Mouse (Mus musculus) heart, embryonic 16.5 days (tissue): ENCODE measurements around the gene Rad51b. TPM values are rescaled to one million over a fixed set of nuclear protein-coding genes. Genes with fewer than 3 reads are reported as not detected.
A peak's percentile ranks its signal among the peaks of the same experiment; 100 is the strongest.

Source experiments
- ATAC-seq: fragments of 200-750 bp; cut with Nextera tagmentation; replicated peaks from 2 replicates; pipeline ENCODE4 v1.8.0; 2017; ENCODE audit warnings: moderate number of reproducible peaks; ENCODE audit not compliant: insufficient read depth, low FRiP score; ENCODE audit errors: extremely low read depth
- H3K27ac ChIP-seq: fragments of 300-500 bp; sonication (generic); 2 replicates; pipeline ENCODE4 v1.5.1; 2014; ENCODE audit warnings: mild to moderate bottlenecking, low read length, control low read depth, moderate library complexity
- H3K27me3 ChIP-seq: fragments of 300-500 bp; sonication (generic); 2 replicates; pipeline ENCODE4 v1.6.1; 2014; ENCODE audit warnings: low read length, mixed read lengths; ENCODE audit not compliant: control insufficient read depth, insufficient read depth
- H3K36me3 ChIP-seq: fragments of 300-500 bp; sonication (generic); 2 replicates; pipeline ENCODE4 v1.6.1; 2014; ENCODE audit not compliant: control insufficient read depth, insufficient read depth
- H3K4me1 ChIP-seq: fragments of 300-500 bp; sonication (generic); 2 replicates; pipeline ENCODE4 v1.6.1; 2014; ENCODE audit warnings: low read length, mixed read lengths; ENCODE audit not compliant: control insufficient read depth, insufficient read depth
- H3K4me2 ChIP-seq: fragments of 300-500 bp; sonication (generic); 2 replicates; pipeline ENCODE4 v1.6.1; 2014; ENCODE audit warnings: low read depth, mild to moderate bottlenecking, control low read depth, low read length
- H3K4me3 ChIP-seq: fragments of 300-500 bp; sonication (generic); 2 replicates; pipeline ENCODE4 v1.5.1; 2014; ENCODE audit warnings: mild to moderate bottlenecking, control low read depth, low read length
- H3K9ac ChIP-seq: fragments of 300-500 bp; sonication (generic); 2 replicates; pipeline ENCODE4 v1.6.1; 2014; ENCODE audit warnings: low read length, control low read depth
- H3K9me3 ChIP-seq: fragments of 300-500 bp; sonication (generic); replicated peaks from 2 replicates; pipeline ENCODE4 v1.6.1; 2016; ENCODE audit warnings: low read length; ENCODE audit not compliant: control insufficient read depth
- WGBS: fragments of 180-500 bp; shearing (Covaris S2); extraction: QIAGEN DNeasy Blood & Tissue Kit; methylation state at CpG from one replicate; pipeline ENCODE4 v1.1.7; 2014; 5-methylcytosine and 5-hydroxymethylcytosine counted together
- polyA plus RNA-seq: library from polyadenylated mRNA; unstranded; fragments of >200 nt; fragmentation: Nextera tagmentation; extraction: Ambion mirVana; gene quantifications from 2 replicates; pipeline ENCODE4 v1.2.1, GENCODE M21; 2015

The Rad51b gene
- polyA plus RNA-seq, 1 experiment from 2014 or later: 5.0 TPM

DNA sequence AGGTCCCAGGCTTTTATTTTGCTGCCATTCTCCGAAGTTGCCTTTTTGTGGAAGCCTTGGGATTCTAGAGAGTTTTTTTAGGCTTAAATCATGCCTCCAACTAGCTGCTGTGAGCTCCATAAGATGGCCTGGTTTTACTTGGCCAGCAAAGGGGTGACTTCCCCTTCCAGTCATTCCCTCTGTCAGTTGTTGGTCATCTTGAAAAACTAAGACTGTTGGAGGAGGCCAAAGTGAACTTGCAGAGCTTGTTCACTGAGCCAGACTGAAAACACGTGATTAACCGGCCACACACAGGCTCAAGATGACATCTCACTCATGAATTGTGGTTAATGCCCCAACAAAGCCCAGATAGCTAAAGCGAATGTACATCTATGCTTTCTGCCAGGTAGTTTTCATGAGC is 438.8 kb downstream of the Rad51b start:
- Histone ChIP-seq H3K27ac (peak overlapping the region; percentile 52; the same call in 1 of the 2 replicates), H3K27me3 (no peaks in the 10 kb centered on the region), H3K4me2 (no peak overlapping the region), H3K9me3 (no peaks in the 10 kb centered on the region), H3K9ac (no peak overlapping the region), H3K36me3 (no peaks in the 10 kb centered on the region), H3K4me1 (no peaks in the 10 kb centered on the region), H3K4me3 (no peak overlapping the region)
- 79% methylated on average over 4 of the region's 4 CpGs for whole genome bisulfite sequencing
- no peak for ATAC-seq

DNA sequence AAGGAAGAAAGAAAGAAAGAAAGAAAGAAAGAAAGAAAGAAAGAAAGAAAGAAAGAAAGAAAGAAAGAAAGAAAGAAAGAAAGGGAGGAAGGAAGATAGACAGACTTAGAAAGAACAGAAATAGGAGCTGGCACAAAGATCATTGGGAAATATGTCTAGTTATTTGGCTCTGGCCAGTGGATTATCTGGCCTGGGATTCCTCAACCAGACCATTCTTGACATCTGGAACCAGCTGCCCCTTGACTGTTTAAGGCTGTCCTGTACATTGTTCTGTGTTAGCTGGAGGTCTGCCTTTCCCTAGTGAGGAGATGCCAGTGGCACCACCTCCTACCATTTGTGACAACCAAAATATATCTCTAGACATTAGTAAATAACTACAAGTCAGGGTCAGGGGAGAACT is 441.6 kb downstream of the Rad51b start:
- H3K27ac ChIP-seq: no peak overlapping the region
- no peak overlapping the region for H3K9ac ChIP-seq
- no peaks in the 10 kb centered on the region for H3K9me3 ChIP-seq
- no peak overlapping the region for H3K4me3 ChIP-seq
- H3K4me1 ChIP-seq: 0 out of 2 replicates have a peak, but pooled peaks cover 4% of the 10 kb centered on the region
- H3K36me3 ChIP-seq: no peaks in the 10 kb centered on the region
- no peak for ATAC-seq
- no peak overlapping the region for H3K4me2 ChIP-seq
- no peaks in the 10 kb centered on the region for H3K27me3 ChIP-seq

DNA sequence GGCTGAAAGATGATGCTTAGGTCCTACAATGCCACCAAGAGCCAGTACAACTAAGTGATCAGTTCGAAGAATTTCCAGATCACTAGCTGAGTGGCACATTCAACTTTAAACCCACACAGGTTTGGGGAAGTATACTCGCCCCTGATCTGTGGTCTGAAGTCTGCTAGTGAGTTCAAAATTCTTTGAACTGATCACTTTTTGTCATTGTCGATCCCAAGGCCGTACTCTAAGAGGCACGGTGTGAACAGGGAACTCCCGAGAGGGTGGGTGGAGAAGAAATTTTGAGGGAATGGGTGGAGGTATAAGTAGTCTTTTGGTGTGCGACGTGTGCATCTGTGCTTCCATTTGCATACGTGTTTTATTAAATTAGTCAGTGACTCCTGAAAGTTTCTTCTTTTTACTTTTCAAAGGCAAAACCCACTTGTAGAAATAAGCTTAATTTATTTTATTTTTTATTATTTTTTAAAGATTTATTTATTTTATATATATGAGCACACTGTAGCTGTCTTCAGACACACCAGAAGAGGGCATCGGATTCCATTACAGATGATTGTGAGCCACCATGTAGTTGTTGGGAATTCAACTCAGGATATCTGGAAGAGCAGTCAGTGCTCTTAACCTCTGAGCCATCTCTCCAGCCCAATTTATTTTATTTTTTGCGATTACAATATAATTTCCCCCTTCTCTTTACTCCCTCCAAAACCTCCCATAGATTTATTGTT is 443.0 kb downstream of the Rad51b start:
- no peak overlapping the region for H3K4me3 ChIP-seq
- H3K27me3 ChIP-seq: no peaks in the 10 kb centered on the region
- no peak overlapping the region for H3K9ac ChIP-seq
- no peak overlapping the region for H3K27ac ChIP-seq
- WGBS: 89% methylated on average over 11 of the region's 11 CpGs
- peaks cover 13% of the 10 kb centered on the region for H3K4me1 ChIP-seq
- ATAC-seq: no peak
- no peak overlapping the region for H3K4me2 ChIP-seq
- no peaks in the 10 kb centered on the region for H3K9me3 ChIP-seq
- H3K36me3 ChIP-seq: no peaks in the 10 kb centered on the region

DNA sequence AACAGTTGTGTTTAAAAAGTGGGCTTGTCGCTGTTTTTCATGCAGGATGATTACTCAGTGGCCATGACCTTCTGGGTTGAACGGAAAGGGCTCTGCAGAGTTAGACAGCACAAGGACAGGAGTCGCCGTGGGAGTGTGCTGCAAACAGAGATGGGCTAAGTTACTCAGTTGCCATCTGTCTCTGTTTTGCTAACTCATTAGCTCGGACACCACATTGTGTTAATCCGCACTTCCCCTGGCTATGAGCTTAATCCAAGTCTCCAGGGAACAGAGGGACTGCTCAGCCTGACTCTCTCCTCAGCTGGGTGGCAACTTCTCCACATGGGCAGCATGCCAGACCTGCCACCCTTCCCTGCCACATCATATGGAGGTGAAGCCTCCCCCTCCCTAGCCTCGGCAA is 445.1 kb downstream of the Rad51b start:
- Histone ChIP-seq H3K9ac (no peak overlapping the region), H3K36me3 (no peaks in the 10 kb centered on the region), H3K4me1 (peaks cover 27% of the 10 kb centered on the region), H3K9me3 (no peaks in the 10 kb centered on the region), H3K27ac (no peak overlapping the region), H3K27me3 (no peaks in the 10 kb centered on the region), H3K4me2 (no peak overlapping the region), H3K4me3 (no peak overlapping the region)
- WGBS: 61% methylated on average over 7 of the region's 7 CpGs
- ATAC-seq: no peak

DNA sequence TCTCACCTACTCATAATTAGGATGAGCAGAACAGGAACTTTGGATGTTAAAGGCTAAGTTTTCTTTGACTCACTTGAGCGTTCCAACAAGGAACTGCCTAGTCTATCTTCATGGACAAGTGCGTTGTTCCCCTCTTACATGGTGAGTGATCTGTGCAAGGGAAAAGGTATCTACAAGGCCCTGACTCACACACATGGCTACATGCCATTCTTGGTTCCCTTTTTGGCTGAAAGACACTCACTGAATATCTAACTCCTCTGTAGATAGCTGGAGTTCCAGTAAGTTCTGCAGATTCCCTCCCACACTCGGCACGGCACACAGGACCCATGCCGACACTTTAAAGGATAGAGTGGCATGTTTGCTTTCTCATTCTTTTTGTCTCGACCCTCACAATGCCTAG is 447.0 kb downstream of the Rad51b start:
- Histone ChIP-seq H3K4me1 (peaks cover 34% of the 10 kb centered on the region), H3K27ac (no peak overlapping the region; the same call in 1 of the 2 replicates), H3K4me2 (no peak overlapping the region), H3K9ac (no peak overlapping the region), H3K36me3 (no peaks in the 10 kb centered on the region), H3K27me3 (no peaks in the 10 kb centered on the region), H3K4me3 (no peak overlapping the region), H3K9me3 (no peaks in the 10 kb centered on the region)
- WGBS: 59% methylated on average over 6 of the region's 6 CpGs
- no peak for ATAC-seq

DNA sequence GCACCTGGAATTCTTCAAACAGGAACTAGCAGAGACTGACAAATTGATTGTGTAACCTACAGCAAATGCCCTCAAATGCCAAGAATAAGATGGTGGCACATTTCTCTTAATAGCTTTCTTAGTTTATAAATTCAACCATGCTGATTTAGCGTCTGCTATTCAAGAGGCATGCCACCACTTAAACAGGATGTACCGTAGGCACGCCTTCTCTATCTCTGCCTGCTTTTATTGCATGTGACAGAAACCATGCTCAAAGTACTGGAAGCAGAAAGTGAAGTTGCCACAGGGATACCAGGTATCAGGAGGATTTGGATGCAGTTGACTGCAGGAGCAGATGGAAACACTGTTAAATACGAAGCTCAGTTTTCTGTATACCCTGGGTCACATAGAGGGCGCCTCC is 448.1 kb downstream of the Rad51b start:
- no peak overlapping the region for H3K27ac ChIP-seq
- H3K27me3 ChIP-seq: no peaks in the 10 kb centered on the region
- H3K9ac ChIP-seq: no peak overlapping the region
- no peak for ATAC-seq
- no peak overlapping the region for H3K4me2 ChIP-seq
- no peak overlapping the region for H3K4me3 ChIP-seq
- WGBS: 68% methylated on average over 5 of the region's 5 CpGs
- no peaks in the 10 kb centered on the region for H3K9me3 ChIP-seq
- H3K4me1 ChIP-seq: peaks cover 45% of the 10 kb centered on the region
- H3K36me3 ChIP-seq: no peaks in the 10 kb centered on the region

DNA sequence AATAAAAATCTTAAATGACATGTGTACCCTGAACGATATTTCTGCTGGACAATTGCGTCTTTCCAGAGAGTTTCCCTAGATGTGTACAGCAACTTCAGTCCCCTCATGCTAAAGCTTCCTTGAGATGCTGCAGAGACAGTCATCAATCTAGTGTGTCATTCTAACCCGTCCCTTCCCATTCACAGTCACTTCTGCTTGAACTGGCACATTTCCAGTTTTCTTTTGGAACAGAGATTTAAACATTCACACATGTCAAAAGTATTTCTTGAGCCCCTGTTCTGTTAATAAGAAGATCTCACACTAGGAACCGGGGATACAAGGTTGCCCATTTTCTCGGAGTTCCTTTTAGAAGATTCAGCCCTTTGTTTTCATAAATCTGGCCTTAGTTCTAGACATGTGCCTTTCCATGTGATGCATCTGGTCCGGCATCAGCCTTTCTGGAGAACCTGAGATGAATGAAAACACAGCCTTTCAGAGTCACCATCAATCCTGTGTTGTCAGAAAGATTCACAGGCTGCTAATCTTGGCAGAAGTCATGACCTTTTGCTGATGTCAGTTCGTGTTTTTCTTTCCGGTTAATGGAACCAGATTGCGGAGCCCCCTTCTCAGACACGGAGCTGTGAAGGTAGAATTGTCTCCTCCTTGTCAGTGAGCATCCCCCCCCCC is 448.9 kb downstream of the Rad51b start:
- Histone ChIP-seq H3K27me3 (no peaks in the 10 kb centered on the region), H3K36me3 (no peaks in the 10 kb centered on the region), H3K9ac (no peak overlapping the region), H3K4me1 (peaks cover 52% of the 10 kb centered on the region), H3K9me3 (no peaks in the 10 kb centered on the region), H3K4me3 (no peak overlapping the region), H3K4me2 (no peak overlapping the region), H3K27ac (no peak overlapping the region)
- 47% methylated on average over 10 of the region's 10 CpGs for WGBS
- ATAC-seq: no peak

DNA sequence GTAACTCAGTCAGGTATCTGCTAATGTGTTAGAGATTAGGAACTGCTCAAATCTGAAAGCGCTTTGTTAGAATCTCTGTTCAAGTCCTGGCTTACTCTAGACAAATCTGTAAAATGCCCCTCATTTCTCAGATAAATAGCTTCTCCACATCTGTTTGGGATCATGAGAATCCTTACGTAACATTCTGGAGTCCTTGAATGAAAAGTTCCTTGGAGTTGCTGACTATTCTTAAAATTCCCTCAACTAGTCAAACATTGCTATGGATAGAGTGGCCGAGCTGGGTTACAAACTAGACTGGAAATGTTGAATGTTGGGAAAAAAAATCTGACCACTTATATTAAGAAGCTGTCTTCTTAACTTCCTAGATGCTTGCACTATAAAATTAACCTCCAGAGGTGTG is 450.5 kb downstream of the Rad51b start:
- H3K27me3 ChIP-seq: no peaks in the 10 kb centered on the region
- no peaks in the 10 kb centered on the region for H3K36me3 ChIP-seq
- WGBS: 85% methylated on average over 3 of the region's 3 CpGs
- peaks cover 64% of the 10 kb centered on the region for H3K4me1 ChIP-seq
- no peak overlapping the region for H3K4me2 ChIP-seq
- no peak for ATAC-seq
- no peak overlapping the region; the same call in 1 of the 2 replicates for H3K27ac ChIP-seq
- no peak overlapping the region for H3K4me3 ChIP-seq
- H3K9me3 ChIP-seq: no peaks in the 10 kb centered on the region
- H3K9ac ChIP-seq: no peak overlapping the region

DNA sequence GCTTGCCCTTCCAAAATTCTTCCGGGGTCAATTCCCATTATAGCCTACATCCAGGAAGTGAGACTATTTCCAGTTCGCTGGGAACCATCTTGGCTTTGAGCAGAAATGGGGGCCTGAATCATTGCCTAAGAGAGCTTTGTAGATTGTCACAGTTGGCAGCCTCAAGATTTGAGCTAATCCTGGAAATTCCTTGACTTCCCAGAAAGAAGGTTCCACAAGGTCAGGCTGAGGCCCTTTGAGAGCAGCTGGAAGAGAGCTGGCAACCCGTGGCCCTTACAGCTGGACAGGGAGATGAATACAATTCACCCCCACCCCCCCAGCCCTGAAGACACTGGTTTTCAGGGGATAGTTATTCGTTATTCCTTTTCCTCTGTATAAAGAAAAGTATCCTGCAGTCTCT is 451.8 kb downstream of the Rad51b start:
- no peaks in the 10 kb centered on the region for H3K36me3 ChIP-seq
- H3K4me2 ChIP-seq: no peak overlapping the region
- peak overlapping the region; percentile 48 for H3K27ac ChIP-seq
- 51% methylated on average over 4 of the region's 4 CpGs for WGBS
- ATAC-seq: no peak
- H3K4me3 ChIP-seq: no peak overlapping the region
- no peaks in the 10 kb centered on the region for H3K27me3 ChIP-seq
- peaks cover 65% of the 10 kb centered on the region for H3K4me1 ChIP-seq
- no peaks in the 10 kb centered on the region for H3K9me3 ChIP-seq
- H3K9ac ChIP-seq: no peak overlapping the region
